Mouse (Mus musculus) intestine, embryonic 16.5 days (tissue): ENCODE measurements around the gene Mpv17l2. TPM values are rescaled to one million over a fixed set of nuclear protein-coding genes. Genes with fewer than 3 reads are reported as not detected.

Experiments used
- ATAC-seq: fragments of 200-750 bp; cut with Nextera tagmentation; 2 replicates; pipeline ENCODE4 v1.8.0; 2017; ENCODE audit warnings: moderate TSS enrichment, moderate library complexity
- H3K27ac ChIP-seq: fragments of 300-500 bp; sonication (generic); 2 replicates; pipeline ENCODE4 v1.5.1; 2014; ENCODE audit warnings: mild to moderate bottlenecking, low read length
- H3K27me3 ChIP-seq: fragments of 300-500 bp; sonication (generic); replicated peaks from 2 replicates; pipeline ENCODE4 v1.6.1; 2014; ENCODE audit warnings: low read length, control low read depth, mixed read lengths; ENCODE audit not compliant: control insufficient read depth, insufficient read depth
- H3K36me3 ChIP-seq: fragments of 300-500 bp; sonication (generic); 2 replicates; pipeline ENCODE4 v1.6.1; 2014; ENCODE audit warnings: low read length, control low read depth; ENCODE audit not compliant: control insufficient read depth, insufficient read depth
- H3K4me1 ChIP-seq: fragments of 300-500 bp; sonication (generic); 2 replicates; pipeline ENCODE4 v1.6.1; 2014; ENCODE audit warnings: low read length, control low read depth, mixed read lengths; ENCODE audit not compliant: control insufficient read depth, insufficient read depth
- H3K4me2 ChIP-seq: fragments of 300-500 bp; sonication (generic); 2 replicates; pipeline ENCODE4 v1.6.1; 2014; ENCODE audit warnings: low read depth, low read length, control low read depth
- H3K4me3 ChIP-seq: fragments of 300-500 bp; sonication (generic); 2 replicates; pipeline ENCODE4 v1.5.1; 2014; ENCODE audit warnings: mild to moderate bottlenecking, low read length
- H3K9ac ChIP-seq: fragments of 300-500 bp; sonication (generic); 2 replicates; pipeline ENCODE4 v1.6.1; 2014; ENCODE audit warnings: low read depth, low read length
- H3K9me3 ChIP-seq: fragments of 300-500 bp; sonication (generic); 2 replicates; pipeline ENCODE4 v1.6.1; 2016; ENCODE audit warnings: low read length, control low read depth; ENCODE audit not compliant: control insufficient read depth
- WGBS: fragments of 180-500 bp; shearing (Covaris S2); extraction: QIAGEN DNeasy Blood & Tissue Kit; methylation state at CpG from one replicate; pipeline ENCODE4 v1.1.7; 2014; 5-methylcytosine and 5-hydroxymethylcytosine counted together
- polyA plus RNA-seq: library from polyadenylated mRNA; unstranded; fragments of >200 nt; fragmentation: Nextera tagmentation; extraction: Ambion mirVana; gene quantifications from 2 replicates; pipeline ENCODE4 v1.2.1, GENCODE M21; 2015

The Mpv17l2 gene
- polyA plus RNA-seq, 1 experiment from 2014 or later, result 79.8 TPM

- 63% methylated on average over 5 of the region's 5 CpGs for WGBS
- Histone ChIP-seq H3K9me3 (no peaks in the 10 kb centered on the region), H3K4me3 (no peak overlapping the region), H3K27ac (no peak overlapping the region), H3K9ac (no peak overlapping the region), H3K4me1 (peaks cover 13% of the 10 kb centered on the region), H3K27me3 (peaks cover 46% of the 10 kb centered on the region), H3K36me3 (no peaks in the 10 kb centered on the region), H3K4me2 (no peak overlapping the region)
- no peak for ATAC-seq
Measured at GRCm38 (mm10) chr8:70741661-70742060, 19.1 kb downstream of the Mpv17l2 start.

DNA sequence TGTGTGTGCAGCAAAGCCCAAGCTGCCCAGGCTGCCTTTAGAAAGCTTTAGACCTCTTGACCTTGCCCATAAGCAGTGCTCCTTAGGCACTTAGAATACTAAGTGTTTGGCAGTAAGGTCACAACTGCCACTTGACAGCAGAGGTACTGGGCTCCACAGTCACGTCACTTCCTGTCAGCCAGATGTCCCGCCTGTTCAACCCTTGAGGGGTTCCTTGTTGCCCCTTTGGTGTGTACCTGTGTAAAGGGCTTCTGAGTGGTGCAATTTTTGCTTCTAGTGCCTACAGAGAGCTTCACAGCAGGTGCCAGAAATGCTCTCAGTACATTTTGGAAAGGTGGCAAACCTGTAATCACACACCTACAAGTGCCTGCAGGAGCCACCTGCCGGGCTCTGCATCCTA, 22.5 kb downstream of the Mpv17l2 start:
- 71% methylated on average over 3 of the region's 3 CpGs for WGBS
- ATAC-seq, result no peak
- Histone ChIP-seq H3K4me3 (no peak overlapping the region), H3K9me3 (no peaks in the 10 kb centered on the region), H3K27ac (no peak overlapping the region), H3K27me3 (peaks cover 14% of the 10 kb centered on the region), H3K4me1 (peaks cover under 1% of the 10 kb centered on the region; the same call in 1 of the 2 replicates), H3K36me3 (no peaks in the 10 kb centered on the region), H3K4me2 (no peak overlapping the region), H3K9ac (no peak overlapping the region)

- Histone ChIP-seq H3K4me2 (no peak overlapping the region), H3K9me3 (no peaks in the 10 kb centered on the region), H3K4me1 (no peaks in the 10 kb centered on the region), H3K4me3 (no peak overlapping the region), H3K9ac (no peak overlapping the region), H3K27me3 (peaks cover 9% of the 10 kb centered on the region), H3K36me3 (no peaks in the 10 kb centered on the region), H3K27ac (no peak overlapping the region)
- ATAC-seq, result no peak
- WGBS, result 72% methylated on average over 5 of the region's 5 CpGs
Measured at GRCm38 (mm10) chr8:70737705-70738104, 23.0 kb downstream of the Mpv17l2 start.

DNA sequence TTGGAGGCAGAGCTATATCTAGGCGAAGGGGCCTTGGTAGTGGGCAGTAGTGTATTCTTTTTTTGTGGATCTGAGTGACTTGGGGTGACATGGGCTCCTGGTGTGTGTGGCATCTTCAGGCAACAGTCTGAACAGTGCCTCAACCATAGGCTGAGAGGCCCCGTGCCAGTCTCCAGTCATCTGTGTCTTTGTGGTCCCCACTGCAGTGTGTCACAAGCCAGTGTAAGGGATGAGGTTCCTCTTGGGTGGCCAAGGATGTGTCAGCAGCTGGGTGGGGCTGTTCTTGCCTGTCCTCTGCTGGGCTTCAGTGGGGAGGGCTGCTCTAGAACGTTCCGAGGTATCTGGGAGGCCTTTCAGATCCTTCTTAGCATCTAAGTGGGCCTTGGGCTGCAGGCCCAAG, 29.8 kb downstream of the Mpv17l2 start:
- 86% methylated on average over 4 of the region's 4 CpGs for WGBS
- H3K27ac ChIP-seq, result no peak overlapping the region
- H3K4me3 ChIP-seq, result no peak overlapping the region
- 0 out of 2 replicates have a peak, but pooled peaks cover 6% of the 10 kb centered on the region for H3K4me1 ChIP-seq
- no peak overlapping the region for H3K4me2 ChIP-seq
- peaks cover 11% of the 10 kb centered on the region; the same call in 1 of the 2 replicates for H3K27me3 ChIP-seq
- ATAC-seq, result no peak
- no peaks in the 10 kb centered on the region for H3K36me3 ChIP-seq
- H3K9me3 ChIP-seq, result no peaks in the 10 kb centered on the region
- H3K9ac ChIP-seq, result no peak overlapping the region

GRCm38 (mm10) chr8:70729808-70730475, 30.8 kb downstream of the Mpv17l2 start:
- peak; percentile 56 for ATAC-seq
- peak overlapping the region; percentile 46 for H3K4me3 ChIP-seq
- peaks cover 11% of the 10 kb centered on the region; the same call in 1 of the 2 replicates for H3K27me3 ChIP-seq
- H3K36me3 ChIP-seq, result no peaks in the 10 kb centered on the region
- H3K9me3 ChIP-seq, result no peaks in the 10 kb centered on the region
- 0 out of 2 replicates have a peak, but pooled peaks cover 6% of the 10 kb centered on the region for H3K4me1 ChIP-seq
- 5% methylated on average over 34 of the region's 34 CpGs for WGBS
- no peak overlapping the region for H3K27ac ChIP-seq
- peak overlapping the region; percentile 67 for H3K4me2 ChIP-seq
- peak overlapping the region; percentile 59 for H3K9ac ChIP-seq

DNA sequence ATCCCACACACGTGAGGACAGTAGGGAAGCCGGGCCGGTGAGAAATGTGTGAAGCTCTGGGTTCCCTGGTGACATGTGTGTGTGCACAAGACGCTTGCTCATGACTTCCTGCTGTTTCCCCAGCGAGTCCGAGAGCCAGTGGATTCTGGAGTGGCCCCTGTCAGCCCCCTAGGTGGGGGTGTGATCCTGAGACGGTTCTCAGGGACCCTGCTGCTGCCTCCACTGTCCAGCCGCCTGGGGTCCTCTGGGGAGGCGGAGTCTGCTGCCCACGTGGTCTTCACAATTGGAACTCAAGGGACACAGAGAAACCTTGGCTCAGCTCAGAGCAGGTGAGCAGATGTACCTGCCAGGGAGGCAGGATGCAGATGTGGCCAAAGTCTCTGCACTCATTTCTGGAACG, 34.0 kb downstream of the Mpv17l2 start:
- Histone ChIP-seq H3K9me3 (no peaks in the 10 kb centered on the region), H3K9ac (no peak overlapping the region), H3K36me3 (no peaks in the 10 kb centered on the region), H3K4me3 (no peak overlapping the region), H3K27ac (no peak overlapping the region), H3K4me2 (no peak overlapping the region), H3K27me3 (peaks cover 11% of the 10 kb centered on the region; the same call in 1 of the 2 replicates), H3K4me1 (peaks cover 17% of the 10 kb centered on the region)
- 44% methylated on average over 11 of the region's 11 CpGs for WGBS
- ATAC-seq, result no peak

DNA sequence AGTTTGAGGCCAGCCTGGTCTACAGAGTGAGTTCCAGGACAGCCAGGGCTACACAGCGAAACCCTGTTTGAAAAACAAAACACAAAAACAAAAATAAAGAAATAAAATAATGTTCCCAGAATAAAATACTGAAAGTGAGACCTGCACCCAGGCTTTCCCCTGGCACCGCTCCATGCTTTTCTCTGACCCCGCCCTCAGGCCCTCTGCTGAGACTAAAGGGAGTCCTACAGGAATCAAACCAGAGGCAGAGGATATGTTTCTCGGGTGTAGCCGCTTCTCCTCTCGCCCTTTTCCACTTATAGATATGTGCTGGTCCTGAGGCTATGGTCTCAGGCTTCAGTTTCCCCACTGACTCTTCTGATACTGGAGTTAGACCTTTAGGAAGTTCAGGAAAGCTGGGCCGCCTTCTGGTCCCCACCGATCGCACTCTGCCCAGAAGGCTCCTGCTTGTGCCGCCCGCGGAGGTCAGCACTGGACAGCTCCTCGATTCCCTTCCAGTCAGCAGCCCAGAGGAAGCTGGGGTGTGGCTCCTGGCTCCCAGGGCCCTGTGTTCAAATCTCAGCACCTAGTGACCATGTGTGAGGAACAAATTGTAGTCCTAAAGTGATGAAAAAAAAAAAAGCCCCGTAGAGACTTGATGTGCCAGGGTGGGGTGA, 34.8 kb downstream of the Mpv17l2 start:
- no peak for ATAC-seq
- Histone ChIP-seq H3K9me3 (no peaks in the 10 kb centered on the region), H3K4me2 (no peak overlapping the region), H3K4me3 (no peak overlapping the region), H3K36me3 (no peaks in the 10 kb centered on the region), H3K4me1 (peaks cover 17% of the 10 kb centered on the region), H3K27ac (no peak overlapping the region), H3K9ac (no peak overlapping the region), H3K27me3 (peaks cover 11% of the 10 kb centered on the region; the same call in 1 of the 2 replicates)
- 31% methylated on average over 14 of the region's 14 CpGs for WGBS

GRCm38 (mm10) chr8:70724216-70724615, 36.5 kb downstream of the Mpv17l2 start:
- H3K9ac ChIP-seq, result peak overlapping the region; percentile 33; the same call in 1 of the 2 replicates
- 78% methylated on average over 12 of the region's 12 CpGs for WGBS
- H3K4me3 ChIP-seq, result no peak overlapping the region
- 0 out of 2 replicates have a peak, but pooled peaks cover 7% of the 10 kb centered on the region for H3K27me3 ChIP-seq
- H3K9me3 ChIP-seq, result no peaks in the 10 kb centered on the region
- H3K4me1 ChIP-seq, result peaks cover 12% of the 10 kb centered on the region
- no peak overlapping the region for H3K27ac ChIP-seq
- no peak overlapping the region for H3K4me2 ChIP-seq
- ATAC-seq, result no peak
- no peaks in the 10 kb centered on the region for H3K36me3 ChIP-seq

DNA sequence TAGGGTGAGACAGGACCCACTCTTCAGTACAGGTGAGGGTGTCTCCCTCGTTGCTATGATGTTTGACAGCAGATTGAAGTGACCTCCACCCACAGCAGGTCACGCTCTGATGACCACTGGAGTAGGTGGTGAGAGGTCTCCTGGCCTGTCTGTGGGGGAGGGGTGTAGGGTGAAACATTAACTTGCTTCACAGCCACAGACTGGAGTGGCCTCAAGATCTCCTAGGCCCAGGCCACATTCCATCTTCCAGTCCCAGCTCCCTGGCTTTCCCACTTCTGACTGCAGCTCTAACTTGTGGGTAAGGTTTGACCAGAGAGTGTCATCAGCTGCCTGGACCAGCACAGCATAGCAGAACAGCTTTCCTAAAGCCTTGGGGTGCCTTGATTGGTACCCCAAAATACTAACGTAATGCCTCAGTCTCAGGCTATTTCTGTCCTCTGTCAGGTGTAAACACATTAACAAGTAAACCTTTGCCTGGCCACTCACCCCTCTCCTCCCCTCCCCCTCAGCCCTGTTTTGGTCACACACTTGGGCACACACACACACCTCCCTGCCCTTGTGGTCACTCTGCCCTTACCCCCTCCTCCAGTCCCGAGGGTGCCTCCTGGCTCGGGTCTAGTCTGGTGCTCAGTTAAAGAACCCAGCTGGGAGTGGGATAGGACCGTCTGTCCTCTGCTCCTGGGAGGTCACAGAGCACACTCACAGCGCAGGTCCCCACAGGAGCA, 37.1 kb downstream of the Mpv17l2 start, which contains the start of gene Pde4c:
Gene Pde4c (plus strand): TSS at position 235 of the 725 bp plus-strand sequence.
- WGBS, result 39% methylated on average over 7 of the region's 7 CpGs
- peak; percentile 71 for ATAC-seq

More for the DNA sequence above, 37.1 kb downstream of the Mpv17l2 start, which contains the start of gene Pde4c:
- Histone ChIP-seq H3K9me3 (no peaks in the 10 kb centered on the region), H3K4me2 (no peak within 1 kb of the TSS), H3K36me3 (no peaks in the 10 kb centered on the region), H3K4me3 (no peak within 1 kb of the TSS), H3K4me1 (peaks cover 12% of the 10 kb centered on the region), H3K27me3 (0 out of 2 replicates have a peak, but pooled peaks cover 3% of the 10 kb centered on the region), H3K27ac (no peak within 1 kb of the TSS), H3K9ac (peak within 1 kb of the TSS; percentile 33)
